Mouse (Mus musculus): ENCODE measurements around the gene Xk. TPM values are rescaled to one million over a fixed set of nuclear protein-coding genes. Genes with fewer than 3 reads are reported as not detected.
"Not testable (repeated sequence)": the region's sequence is repeated elsewhere in the genome, so short reads cannot be mapped to it uniquely, and the experiment has no call there.

The Xk gene
- total RNA-seq (2022): 10 to 100 TPM; 12.5 to 19.7 (median 14.9) TPM

DNA sequence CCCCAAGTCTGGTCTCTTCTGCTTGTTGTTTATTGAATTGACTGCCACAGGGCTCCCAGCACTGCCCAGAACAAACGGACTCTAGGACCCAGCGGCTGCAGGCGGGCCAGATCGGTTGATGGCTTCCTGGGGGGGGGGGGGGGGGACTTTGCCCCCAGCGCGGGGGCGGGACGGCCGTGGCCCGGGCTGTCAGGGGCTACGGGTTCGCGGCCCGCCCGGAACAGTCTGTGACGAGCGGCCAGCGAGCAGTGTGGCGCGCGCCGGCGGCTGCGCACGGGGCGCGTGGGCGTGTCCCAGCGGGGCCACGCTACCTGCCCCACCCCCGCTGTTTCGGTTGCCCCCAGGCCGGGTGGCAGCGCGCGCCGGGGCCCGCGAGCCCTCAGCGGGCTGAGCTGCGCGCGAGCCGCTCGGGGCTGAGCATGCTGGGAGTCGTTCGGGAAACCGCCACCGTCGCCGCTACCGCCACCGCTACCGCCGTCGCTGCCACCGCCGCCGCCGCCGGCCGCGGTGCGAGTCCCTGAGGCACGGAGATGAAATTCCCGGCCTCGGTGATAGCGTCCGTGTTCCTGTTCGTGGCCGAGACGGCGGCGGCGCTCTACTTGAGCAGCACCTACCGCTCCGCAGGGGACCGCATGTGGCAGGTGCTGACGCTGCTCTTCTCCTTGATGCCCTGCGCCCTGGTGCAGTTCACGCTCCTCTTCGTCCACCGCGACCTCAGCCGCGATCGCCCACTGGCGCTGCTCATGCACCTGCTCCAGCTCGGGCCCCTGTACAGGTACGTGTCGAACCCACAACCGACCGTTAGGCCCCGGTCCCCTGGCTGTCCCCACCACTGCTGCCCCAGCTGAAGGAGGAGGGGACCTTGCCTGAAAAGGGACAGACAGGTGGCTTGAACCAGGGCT is at the start of gene Xk:
Gene Xk, plus strand, starts transcription at position 297 of the 902 bp plus-strand sequence.
- peak; percentile 15 for DNase-seq (ENCODE audit: low spot score in 2 of 2)

DNA sequence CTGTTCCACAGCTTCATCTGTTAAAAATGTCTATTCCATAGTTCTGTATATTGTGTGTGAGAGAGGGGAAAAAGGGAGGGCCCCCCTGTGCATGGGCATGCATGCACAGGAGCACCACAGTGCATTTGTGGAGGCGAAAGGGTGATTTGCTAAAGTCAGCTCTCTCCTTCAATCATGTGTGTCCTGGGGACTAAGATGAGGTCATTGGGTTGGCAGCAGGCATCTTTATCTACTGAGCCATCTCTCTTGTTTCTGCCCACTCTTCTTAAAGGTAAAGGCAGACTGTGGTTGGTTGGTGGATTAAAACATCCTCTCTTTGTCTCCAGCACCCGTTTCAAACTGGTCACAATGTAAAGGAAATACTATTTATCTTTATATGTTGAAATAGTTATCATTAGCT is 45.5 kb upstream of the Xk start:
- DNase-seq (ENCODE audit: low spot score in 2 of 2): no peak

DNA sequence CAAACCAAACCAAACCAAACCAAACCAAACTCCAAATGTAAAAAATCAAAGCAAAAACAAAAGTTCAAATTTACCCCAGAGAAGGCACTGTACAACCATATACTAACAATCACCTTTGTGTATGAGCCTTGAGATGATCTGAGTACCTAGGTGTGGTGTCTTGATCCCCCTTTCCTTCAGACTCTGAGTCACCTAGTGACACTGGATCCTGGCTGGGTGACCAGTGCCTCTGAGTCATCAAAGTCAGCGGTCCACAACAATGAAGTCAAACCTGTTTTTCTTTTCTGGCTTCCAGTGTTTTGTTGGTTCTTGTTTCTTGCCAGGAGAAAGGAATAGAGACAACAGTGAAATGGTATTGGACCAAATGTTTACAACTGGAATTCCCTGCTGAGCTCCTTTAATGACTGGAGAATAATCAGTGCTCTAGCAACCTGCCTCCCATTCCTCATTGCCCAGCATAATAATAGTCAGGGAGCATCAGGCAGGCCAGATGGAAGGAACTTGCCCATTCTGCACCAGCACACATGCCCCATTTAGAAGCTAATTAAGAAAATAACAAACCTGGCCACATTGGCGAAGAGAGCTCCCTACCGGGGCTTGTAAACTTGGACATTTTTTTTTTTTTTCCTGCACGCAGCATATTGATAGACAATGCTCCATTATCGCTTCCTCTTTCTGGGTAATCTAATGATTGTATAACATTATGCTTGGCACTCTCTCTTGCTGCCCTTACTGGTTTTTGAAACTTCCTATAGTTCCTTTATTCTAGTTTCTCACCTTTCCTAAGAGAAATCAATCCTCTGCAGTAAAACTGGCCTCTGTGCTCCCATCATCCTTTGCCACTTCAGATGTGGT is 31.6 kb upstream of the Xk start:
- DNase-seq (ENCODE audit: low spot score in 2 of 2): no peak

DNA sequence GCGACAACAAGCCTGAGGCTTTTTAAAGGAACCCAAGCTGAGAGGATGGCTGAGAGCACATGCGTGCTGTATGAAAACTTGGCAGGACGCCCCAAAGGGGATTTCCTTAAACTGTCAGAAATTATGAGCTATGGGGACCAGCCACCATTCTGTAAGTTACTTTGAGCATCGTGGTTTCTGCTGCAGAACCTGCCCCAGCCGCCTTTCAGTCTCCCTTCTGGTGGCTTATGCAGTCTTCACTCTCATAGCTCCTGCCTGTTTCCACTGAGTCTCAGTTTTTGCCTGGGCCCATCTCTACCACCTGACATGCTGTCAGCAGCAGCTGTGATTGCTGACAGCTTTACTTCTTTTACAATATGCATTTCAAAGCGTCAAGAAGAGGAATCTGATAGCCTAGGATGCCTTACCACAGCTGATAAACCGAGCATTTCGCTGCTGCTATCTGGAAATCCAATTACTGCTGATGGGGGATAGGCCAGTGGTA is 29.1 kb upstream of the Xk start:
- DNase-seq (ENCODE audit: low spot score in 2 of 2): no peak

DNA sequence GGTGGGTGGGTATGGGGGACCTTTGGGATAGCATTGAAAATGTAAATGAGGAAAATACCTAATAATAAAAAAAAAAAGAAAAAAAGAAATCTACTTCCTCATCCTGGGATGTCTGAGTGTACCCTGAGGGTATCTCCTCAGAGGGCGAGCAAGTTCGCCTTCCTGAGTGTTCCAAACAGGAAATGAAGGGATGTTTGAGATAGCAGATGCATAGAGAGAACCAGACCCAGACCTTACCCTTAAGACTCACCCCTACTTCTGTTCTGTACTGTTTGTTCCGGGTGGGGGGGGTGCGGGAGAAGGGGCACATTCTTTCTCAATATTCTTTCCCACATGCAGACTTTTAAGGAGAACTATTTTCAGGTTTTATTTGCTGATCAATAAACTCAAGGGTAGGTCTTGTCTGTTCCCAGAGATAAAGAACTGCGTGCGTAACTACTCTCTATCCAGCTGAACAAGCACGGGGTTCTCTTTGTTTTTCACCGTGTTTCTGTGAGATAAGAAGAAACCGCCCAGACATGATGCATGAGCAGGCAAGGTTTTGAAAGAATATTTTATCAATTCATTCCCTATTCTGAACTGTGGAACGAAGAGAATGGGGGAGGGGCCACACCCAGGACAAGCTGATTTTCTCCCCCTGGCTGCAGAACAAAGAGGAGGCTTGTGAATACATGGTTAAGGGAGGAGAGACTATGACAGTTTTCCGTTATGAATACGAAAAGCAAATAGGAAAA is 27.8 kb upstream of the Xk start:
- DNase-seq (ENCODE audit: low spot score in 2 of 2): no peak

DNA sequence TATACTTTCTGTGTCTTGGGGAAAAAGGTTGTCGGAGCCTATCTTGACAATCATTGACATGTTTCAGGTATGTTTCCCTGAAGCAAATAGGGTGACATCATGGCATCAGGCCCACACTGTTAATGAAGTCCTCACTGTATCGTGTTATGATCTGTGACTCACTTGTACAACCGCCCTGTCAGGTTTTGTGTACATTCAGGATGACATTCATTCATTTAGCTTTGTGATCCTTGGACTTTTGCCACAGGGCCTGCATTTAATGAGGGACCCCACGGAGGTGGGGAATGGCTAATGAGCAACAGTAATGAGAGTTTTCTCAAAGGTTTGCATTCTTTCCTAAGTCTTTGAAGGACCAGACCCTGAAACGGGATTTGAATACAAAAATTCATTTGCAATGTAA is 23.6 kb upstream of the Xk start:
- DNase-seq (ENCODE audit: low spot score in 2 of 2): no peak

DNA sequence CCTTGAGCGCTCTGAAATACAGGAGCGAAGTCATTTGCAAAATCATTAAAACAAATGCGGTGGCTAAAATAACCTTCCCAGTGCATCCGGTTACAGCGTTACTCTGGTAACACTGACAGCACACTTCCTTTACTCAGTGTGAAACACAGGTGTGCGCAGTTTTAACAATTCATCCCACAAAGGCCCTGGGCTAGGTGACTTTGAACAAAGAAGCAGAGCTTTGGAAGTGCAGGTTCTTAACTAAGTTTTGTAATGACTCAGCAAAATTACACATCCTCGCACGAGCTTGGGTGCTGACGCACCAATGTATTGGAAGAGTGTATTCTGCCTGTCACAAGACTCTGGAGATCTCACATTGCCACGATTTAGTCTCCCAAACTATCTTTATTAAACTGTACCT is 18.6 kb upstream of the Xk start:
- DNase-seq (ENCODE audit: low spot score in 2 of 2): no peak

DNA sequence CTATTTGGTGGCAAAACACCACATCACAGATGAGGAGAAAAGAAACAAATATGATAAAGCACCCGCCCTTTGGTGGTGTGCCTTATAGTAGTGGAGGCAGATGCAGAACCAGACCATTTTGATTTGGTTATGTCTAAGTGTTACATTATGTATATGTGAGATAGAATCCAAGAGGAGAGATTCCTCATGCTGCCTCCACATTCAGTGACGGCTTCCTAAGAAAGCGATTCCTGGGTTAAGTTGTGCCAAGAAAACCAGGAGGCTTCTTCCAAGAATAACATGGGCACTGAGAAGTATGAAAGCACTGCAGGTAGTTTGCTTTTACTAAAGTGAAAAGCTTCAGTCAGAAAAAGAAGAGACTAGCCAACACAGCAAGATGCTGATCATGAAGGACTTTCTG is 17.7 kb upstream of the Xk start:
- no peak for DNase-seq (ENCODE audit: low spot score in 2 of 2)

DNA sequence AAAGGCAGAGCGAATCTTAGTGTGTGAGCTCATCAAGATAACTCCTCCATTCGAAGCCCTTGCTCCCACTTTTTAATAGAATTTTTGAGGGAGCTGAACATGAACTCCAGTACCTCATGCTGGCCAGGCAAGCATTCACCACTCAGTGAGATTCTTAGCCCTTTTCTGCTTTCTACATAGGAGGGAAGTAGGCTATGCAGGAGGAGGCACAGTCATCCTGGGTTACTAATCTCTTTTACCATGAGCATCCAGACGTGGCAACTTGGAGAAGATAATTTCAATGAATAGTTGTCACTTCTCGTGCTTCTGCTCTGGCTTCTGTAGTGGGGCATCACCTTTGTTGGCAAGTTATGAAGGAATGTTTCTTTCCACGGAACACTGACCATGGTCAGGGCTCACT is 15.8 kb upstream of the Xk start, which contains the start of gene Gm14862:
Gene Gm14862, minus strand, starts transcription at position 134 of the 400 bp plus-strand sequence.
- DNase-seq (ENCODE audit: low spot score in 2 of 2): no peak

DNA sequence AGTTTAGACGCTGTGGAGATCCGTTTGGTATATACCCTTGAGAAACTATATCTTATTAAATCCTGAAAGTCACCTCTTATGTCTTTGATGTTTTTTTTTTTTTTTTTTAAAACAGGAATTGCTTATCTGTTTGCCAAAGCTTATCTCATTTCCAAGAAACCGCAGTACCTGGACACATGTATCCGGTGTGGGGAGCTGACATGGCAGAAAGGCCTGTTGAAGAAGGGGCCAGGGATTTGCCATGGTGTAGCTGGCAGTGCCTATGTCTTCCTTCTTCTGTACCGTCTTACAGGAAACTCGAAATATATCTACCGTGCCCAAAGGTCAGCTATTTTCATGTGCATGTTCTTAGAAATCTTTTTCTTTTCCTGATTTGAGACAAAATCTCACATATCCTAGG is 14.7 kb upstream of the Xk start:
- no peak for DNase-seq (ENCODE audit: low spot score in 2 of 2)

DNA sequence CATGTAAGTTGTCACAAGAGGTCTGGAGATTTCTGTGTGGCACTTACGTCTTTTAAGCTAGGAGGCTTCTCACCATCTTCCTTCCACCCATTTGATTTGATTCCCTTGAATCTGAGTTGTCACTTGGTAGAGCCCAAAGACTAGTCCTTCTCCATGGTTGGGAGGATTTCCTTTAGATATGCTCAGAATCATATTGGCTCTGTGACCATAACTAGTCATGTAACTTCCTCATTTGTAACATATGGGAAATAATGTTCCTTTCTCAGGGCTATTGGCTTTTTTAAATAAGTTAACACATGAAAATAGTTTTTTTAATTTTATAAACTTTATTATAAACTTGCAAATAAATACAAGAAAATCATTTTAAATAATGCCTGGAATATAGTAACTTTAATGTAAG is 13.3 kb upstream of the Xk start:
- no peak for DNase-seq (ENCODE audit: low spot score in 2 of 2)

DNA sequence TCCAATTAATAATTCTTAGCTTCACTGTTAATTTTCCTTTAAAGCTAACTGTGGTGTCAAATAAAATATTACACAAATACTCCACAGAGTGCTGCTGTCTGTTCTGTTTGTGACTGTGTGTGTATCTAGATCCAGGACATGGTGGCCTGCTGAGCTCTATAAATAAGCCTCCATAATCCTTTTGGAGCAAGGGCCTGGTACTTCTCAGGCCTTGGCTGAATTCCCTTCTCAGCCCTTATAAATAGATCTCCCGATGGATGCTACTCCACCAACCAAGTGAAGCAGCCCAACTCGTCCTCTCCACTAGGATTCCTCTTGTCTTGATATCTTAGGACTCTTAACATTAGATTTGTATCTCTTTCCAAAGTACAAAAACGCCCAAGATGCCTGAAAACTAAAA is 1.4 kb upstream of the Xk start:
- no peak for DNase-seq (ENCODE audit: low spot score in 2 of 2)

DNA sequence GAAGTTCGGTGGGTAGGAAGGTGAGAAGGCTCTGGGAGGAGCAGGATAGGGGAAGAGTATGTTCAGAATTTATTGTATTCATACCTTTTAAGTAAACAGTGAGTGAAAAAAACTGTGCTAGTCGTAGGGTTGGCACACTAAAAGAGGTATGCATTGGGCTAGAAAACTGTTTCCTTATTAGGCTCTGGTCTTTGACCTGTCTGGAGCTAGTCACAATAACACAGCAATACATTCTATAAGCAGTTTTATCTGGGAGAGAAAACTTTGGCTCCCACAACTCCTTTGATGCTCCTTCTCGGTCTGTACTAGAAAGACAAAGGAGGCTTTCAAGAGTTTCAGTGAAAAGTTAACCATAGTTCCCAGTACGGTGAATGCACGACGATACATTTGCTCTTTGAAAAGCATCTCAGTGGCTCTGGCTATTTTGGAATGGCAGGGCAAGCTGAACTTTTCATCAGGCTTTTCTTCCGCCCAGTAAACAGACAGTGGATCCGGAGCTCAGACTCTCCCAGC is 553 bp upstream of the Xk start:
- no peak for DNase-seq (ENCODE audit: low spot score in 2 of 2)

DNA sequence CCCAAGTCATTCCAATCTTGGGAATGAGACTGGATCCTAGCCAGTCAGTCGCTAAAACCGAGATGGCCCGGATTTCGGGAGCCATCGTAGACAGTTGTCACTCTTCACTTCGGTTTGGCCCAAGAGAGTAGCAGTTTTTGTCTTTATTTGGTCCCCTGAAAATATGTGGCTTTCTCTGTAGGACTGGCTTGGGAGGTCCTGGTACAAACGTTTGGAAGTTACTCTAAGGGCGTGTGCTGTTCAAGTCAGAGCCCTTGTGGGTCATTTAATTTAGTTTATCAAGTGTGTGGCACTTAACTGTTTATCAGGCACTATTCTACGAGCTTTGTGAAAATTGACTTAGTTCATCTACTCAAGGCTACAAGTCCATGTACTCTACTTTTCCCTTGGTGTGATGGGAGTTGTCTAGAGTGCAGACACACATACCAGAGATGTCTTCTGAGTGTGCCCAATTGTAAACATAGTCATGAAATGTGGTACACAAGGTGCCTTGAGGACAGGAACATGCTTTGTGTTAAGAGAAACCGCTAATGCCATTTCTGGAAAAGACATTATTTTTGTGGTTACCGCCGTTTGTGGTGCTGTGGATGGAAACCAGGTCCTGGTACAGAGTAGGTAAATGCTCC is 934 bp downstream of the Xk start:
- DNase-seq (ENCODE audit: low spot score in 2 of 2): no peak

DNA sequence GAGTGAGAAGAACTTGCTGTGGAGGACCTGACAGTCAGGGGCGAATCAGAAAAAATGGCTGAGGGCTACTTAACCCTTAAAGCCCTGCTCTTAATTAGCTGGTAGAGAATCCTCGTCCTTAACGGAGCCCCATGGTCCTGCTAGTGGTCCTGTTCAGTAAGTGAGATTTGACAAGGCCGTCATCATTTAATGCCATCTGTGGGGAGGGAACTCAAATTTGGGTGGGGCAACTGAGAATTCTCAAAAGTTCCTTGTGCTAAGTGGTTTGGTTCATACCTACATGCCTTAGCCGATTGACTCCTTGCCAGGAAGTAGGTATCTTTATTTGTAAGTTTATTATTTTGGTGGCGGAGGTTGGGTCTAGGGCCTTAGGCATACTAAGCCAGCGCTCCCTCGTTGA is 1.8 kb downstream of the Xk start:
- no peak for DNase-seq (ENCODE audit: low spot score in 2 of 2)

DNA sequence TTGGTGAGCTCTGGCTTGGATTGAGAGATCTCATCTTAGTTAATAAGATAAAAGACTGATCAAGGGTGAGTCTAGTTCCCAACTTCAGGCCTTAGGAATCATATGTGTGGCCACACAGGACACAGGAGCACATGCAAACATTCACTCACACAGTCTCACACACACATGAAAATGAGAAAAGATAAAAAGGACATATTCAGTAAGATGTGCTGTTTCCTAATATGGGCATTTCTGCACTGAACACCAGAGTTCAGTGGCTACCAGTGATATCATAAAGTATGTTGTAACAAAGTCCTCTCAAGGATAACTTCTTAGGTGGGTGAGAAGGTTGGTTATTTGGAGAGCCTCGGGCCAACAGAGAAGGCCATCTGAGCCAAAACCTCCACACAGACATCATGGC is 10.9 kb downstream of the Xk start, which contains the start of gene H2al1m:
Gene H2al1m, plus strand, starts transcription at position 301 of the 400 bp plus-strand sequence.
- DNase-seq (ENCODE audit: low spot score in 2 of 2): not testable (repeated sequence)

DNA sequence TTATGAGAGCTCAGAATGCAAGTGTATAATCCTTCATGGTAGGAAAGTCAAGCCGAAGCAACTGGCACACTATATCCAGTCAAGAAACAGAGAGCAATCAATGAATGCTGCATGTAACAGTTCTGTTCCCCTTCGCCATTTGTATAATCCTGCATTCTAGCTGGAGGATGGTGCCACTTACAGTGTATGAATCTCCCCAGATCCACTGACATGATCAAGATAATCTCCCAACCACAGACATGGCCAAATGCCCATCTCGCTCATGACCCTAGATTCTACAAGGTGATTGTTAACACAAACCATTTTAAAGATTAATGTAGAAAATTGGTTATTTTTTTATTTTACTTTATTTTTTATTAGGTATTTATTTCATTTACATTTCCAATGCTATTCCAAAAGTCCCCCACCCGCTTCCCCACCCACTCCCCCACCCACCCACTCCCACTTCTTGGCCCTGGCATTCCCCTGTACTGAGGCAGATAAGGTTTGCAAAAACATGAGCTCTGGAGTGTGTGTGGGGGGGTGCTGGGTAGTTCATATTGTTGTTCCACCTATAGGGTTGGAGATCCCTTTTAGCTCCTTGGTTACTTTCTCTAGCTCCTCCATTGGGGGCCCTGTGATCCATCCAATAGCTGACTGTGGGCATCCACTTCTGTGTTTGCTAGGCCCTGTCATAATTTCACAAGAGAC is 20.7 kb downstream of the Xk start:
- not testable (repeated sequence) for DNase-seq (ENCODE audit: low spot score in 2 of 2)

DNA sequence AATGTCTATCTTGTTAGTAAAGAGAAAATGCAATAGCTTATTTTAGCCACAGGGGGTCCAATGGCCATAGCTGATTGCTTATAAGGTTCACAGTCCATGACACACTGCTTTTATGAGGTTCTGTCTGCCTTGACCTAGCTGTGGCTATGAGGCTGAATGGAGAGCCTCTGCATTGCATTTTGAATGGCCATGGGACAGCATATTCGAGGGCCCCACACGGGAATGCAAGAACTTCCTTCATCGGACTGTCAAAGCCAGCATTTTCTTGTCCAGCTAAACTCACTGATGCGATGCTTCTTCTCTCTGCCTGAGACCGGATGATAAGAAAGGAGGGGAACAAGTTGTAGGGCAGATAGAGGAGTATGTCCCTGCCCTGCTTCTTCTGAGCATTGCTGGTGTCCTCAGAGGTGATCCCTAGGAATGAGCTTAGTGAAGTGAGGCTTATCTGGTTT is 25.9 kb downstream of the Xk start:
- no peak for DNase-seq (ENCODE audit: low spot score in 2 of 2)

DNA sequence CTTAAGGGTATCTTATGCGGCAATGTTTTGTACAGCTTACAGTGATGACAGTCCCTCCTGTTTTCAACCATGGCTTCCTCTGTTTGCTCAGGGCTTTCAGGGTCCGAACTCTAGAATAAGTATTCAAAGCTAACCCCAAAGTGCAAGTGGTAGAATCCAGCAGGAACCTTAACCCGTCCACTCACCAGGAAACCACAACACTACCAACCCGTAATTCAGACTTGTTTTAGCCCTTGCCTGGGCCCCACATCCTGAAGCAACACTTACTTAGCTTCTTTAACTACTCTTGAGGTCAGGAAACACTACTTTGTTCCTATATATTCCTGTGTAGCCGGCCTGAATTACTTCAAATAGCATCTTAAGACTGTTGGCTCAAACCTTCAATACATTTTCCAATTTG is 30.2 kb downstream of the Xk start:
- DNase-seq (ENCODE audit: low spot score in 2 of 2): no peak

DNA sequence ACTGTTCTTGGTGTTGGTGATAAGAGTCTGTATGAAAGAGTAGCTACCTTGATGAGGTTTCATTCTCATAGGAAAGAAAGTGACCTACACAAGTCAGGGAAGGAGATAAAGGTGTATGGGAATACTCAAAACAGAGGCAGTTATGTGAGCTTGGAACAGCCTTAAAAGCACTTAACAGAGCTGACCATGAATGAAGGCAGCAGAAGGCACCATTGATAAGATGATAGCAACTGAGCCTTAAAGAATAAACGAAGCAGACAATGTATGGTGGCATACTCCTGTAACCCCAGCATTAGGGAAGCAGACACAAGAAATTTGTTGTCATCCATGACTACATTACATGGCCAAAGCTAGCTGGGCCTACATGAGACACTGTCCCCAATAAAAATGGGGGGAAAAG is 30.9 kb downstream of the Xk start:
- no peak for DNase-seq (ENCODE audit: low spot score in 2 of 2)
